13 mouse cellular contexts compared by ENCODE assay signal in genomic region chr9:29771071-29771785, GRCm38 (mm10).
DNase-seq lines count a peak whose midpoint lies in the region; ATAC-seq and TF ChIP-seq lines count a peak whose summit lies in the region.
"Had no signal": no experiment of that assay in that cellular context is flagged by ENCODE, and none has a peak within 500 bp of the region (broad histone marks: within the 10 kb centered on the region; RNA-seq: fewer than 3 reads in every experiment).

No protein-coding gene starts in this region.

- peak overlapping the region; percentile 43 for H3K4me2 ChIP-seq in kidney, embryonic 15.5 days
- no peak overlapping the region for H3K4me2 ChIP-seq in neural tube, embryonic 11.5 days (ENCODE audit: low read depth)
- no peak overlapping the region for H3K4me2 ChIP-seq in neural tube, embryonic 15.5 days

- H3K27me3 ChIP-seq in heart, embryonic 10.5 days (ENCODE audit: insufficient read depth, poor library complexity, severe bottlenecking): peaks cover 7% of the 10 kb centered on the region; the same call in 1 of the 2 replicates
- no peaks in the 10 kb centered on the region for H3K27me3 ChIP-seq in kidney, embryonic 15.5 days
- no peaks in the 10 kb centered on the region for H3K27me3 ChIP-seq in kidney, adult 2 months (replicated peaks; ENCODE audit: control insufficient read depth, insufficient read depth, low read length)
- H3K27me3 ChIP-seq in neural tube, embryonic 11.5 days (ENCODE audit: control insufficient read depth, insufficient read depth, low read length): no peaks in the 10 kb centered on the region
- no peaks in the 10 kb centered on the region for H3K27me3 ChIP-seq in neural tube, embryonic 15.5 days (replicated peaks)
- H3K27me3 ChIP-seq: megakaryocyte, embryonic 14.5 days had no signal

- no peak for TF ChIP-seq POLR2A in kidney, adult 2 months (IDR thresholded peaks at IDR 0.05; ENCODE audit: low read depth, low read length)

- H3K4me1 ChIP-seq in heart, embryonic 10.5 days: peaks cover 19% of the 10 kb centered on the region
- peaks cover 6% of the 10 kb centered on the region; the same call in 1 of the 2 replicates for H3K4me1 ChIP-seq in kidney, embryonic 15.5 days
- H3K4me1 ChIP-seq in kidney, adult 2 months (ENCODE audit: control insufficient read depth, insufficient read depth, low read length): no peaks in the 10 kb centered on the region
- H3K4me1 ChIP-seq in neural tube, embryonic 11.5 days (ENCODE audit: control insufficient read depth, insufficient read depth, low read length): 0 out of 2 replicates have a peak, but pooled peaks cover 3% of the 10 kb centered on the region
- H3K4me1 ChIP-seq in neural tube, embryonic 15.5 days: peaks cover 19% of the 10 kb centered on the region
- H3K4me1 ChIP-seq: megakaryocyte, embryonic 14.5 days had no signal

- no peak overlapping the region for H3K27ac ChIP-seq in heart, embryonic 10.5 days
- H3K27ac ChIP-seq in kidney, embryonic 15.5 days: no peak overlapping the region
- H3K27ac ChIP-seq in kidney, adult 2 months (ENCODE audit: insufficient read depth, low read depth, low read length): no peak overlapping the region
- no peak overlapping the region for H3K27ac ChIP-seq in neural tube, embryonic 11.5 days (ENCODE audit: low read depth, low read length)
- H3K27ac ChIP-seq in neural tube, embryonic 15.5 days (replicated peaks): no peak overlapping the region
- H3K27ac ChIP-seq: layer of hippocampus, adult 2 months; liver, embryonic 14.5 days had no signal

- no peaks in the 10 kb centered on the region for H3K36me3 ChIP-seq in heart, embryonic 10.5 days
- H3K36me3 ChIP-seq in kidney, embryonic 15.5 days: no peaks in the 10 kb centered on the region
- no peaks in the 10 kb centered on the region for H3K36me3 ChIP-seq in kidney, adult 2 months (ENCODE audit: control insufficient read depth, insufficient read depth, low read length)
- no peaks in the 10 kb centered on the region for H3K36me3 ChIP-seq in neural tube, embryonic 11.5 days (ENCODE audit: control insufficient read depth, insufficient read depth, low read length)
- H3K36me3 ChIP-seq in neural tube, embryonic 15.5 days: no peaks in the 10 kb centered on the region

- DNase-seq in heart, embryonic 10.5 days (ENCODE audit: low spot score): no peak
- no peak for DNase-seq in heart, adult 8-10 months (ENCODE audit: low spot score)
- DNase-seq in kidney, adult 2 months: no peak
- DNase-seq in neural tube, embryonic 11.5 days (ENCODE audit: low spot score): peak; percentile 30
- peak; percentile 11 for DNase-seq in testis, postnatal 14 days (ENCODE audit: low spot score)
- DNase-seq in urinary bladder, postnatal 4 days (ENCODE audit: low spot score in 2 of 2): no peak
- DNase-seq: cerebellum, adult 11-12 months; thymus, adult 2 months had no signal

- H3K4me3 ChIP-seq in heart, embryonic 10.5 days: 0 out of 2 replicates have a peak overlapping the region, but pooled peaks have one; percentile 15
- H3K4me3 ChIP-seq in kidney, embryonic 15.5 days (replicated peaks): no peak overlapping the region
- H3K4me3 ChIP-seq in kidney, adult 2 months (ENCODE audit: insufficient read depth, low read depth, low read length): no peak overlapping the region
- H3K4me3 ChIP-seq in neural tube, embryonic 11.5 days (ENCODE audit: low read depth, low read length): no peak overlapping the region
- H3K4me3 ChIP-seq in neural tube, embryonic 15.5 days (replicated peaks): no peak overlapping the region
- H3K4me3 ChIP-seq: layer of hippocampus, adult 2 months; megakaryocyte, embryonic 14.5 days had no signal

- ATAC-seq in kidney, embryonic 15.5 days (replicated peaks; ENCODE audit: low FRiP score): peak; percentile 52
- no peak for ATAC-seq in neural tube, embryonic 11.5 days (ENCODE audit: insufficient read depth, low FRiP score, low TSS enrichment)
- ATAC-seq in neural tube, embryonic 15.5 days (ENCODE audit: low FRiP score): no peak

- no peak for TF ChIP-seq CTCF in kidney, adult 2 months (conservative IDR thresholded peaks at IDR 0.05; ENCODE audit: insufficient read depth, insufficient read length, low read depth, low read length)

- 45% methylated on average over 23 of the region's 23 CpGs for WGBS in heart, embryonic 10.5 days
- WGBS in kidney, embryonic 15.5 days: 52% methylated on average over 23 of the region's 23 CpGs
- 42% methylated on average over 23 of the region's 23 CpGs for WGBS in kidney, adult 2 months
- 74% methylated on average over 23 of the region's 23 CpGs for WGBS in neural tube, embryonic 11.5 days
- WGBS in neural tube, embryonic 15.5 days: 67% methylated on average over 23 of the region's 23 CpGs

- no peaks in the 10 kb centered on the region for H3K9me3 ChIP-seq in heart, embryonic 10.5 days
- no peaks in the 10 kb centered on the region for H3K9me3 ChIP-seq in kidney, embryonic 15.5 days (replicated peaks)
- H3K9me3 ChIP-seq in neural tube, embryonic 11.5 days (ENCODE audit: control insufficient read depth, low read length): no peaks in the 10 kb centered on the region
- H3K9me3 ChIP-seq in neural tube, embryonic 15.5 days (replicated peaks): no peaks in the 10 kb centered on the region

- H3K9ac ChIP-seq in kidney, embryonic 15.5 days: no peak overlapping the region
- H3K9ac ChIP-seq in neural tube, embryonic 11.5 days (ENCODE audit: low read length): no peak overlapping the region
- no peak overlapping the region for H3K9ac ChIP-seq in neural tube, embryonic 15.5 days (replicated peaks)
- H3K9ac ChIP-seq: liver, embryonic 14.5 days had no signal

Comparison
In these comparisons a context has a peak if more than half of its experiments do, and no peak if none do; other contexts are left out.
1. DNase-seq: peak in neural tube, embryonic 11.5 days (single experiment) and testis, postnatal 14 days (single experiment); none in heart, embryonic 10.5 days (single experiment), heart, adult 8-10 months (single experiment), kidney, adult 2 months (single experiment) and urinary bladder, postnatal 4 days (0 of 2).